Mouse (Mus musculus): ENCODE results near the gene Acsl1.

DNA sequence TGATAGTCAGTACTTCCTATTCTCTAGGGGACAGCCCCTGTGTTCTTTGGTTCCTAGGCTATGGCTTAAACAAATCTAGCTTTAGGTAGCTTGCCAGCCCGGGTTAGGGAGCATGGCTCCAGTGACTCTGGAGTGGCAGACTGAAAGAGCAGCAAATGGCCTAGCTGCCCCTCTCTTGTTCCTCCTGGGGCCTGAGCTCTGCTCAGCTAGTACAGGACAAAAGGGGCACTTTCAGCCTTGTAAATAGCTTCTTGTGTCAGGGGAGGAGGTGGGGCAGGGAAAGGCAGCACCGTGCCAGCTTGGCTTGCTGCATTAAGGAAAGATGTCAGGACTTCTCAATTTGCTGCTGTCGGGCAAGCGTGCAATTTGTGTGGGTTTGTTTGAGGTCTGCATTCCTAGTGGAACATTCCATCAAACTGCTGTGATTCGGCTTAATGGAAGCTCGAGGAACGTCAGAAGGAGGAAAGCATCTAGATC, 17.3 kb downstream of the Acsl1 start:
- TF ChIP-seq CTCF (IDR thresholded peaks at IDR 0.05; ENCODE audit: borderline replicate concordance, insufficient read depth, low read depth, low read length) (no peak), POLR2A (IDR thresholded peaks at IDR 0.05; ENCODE audit: borderline replicate concordance, insufficient read depth, low read length) (no peak)
